Mouse (Mus musculus) hindbrain, embryonic 12.5 days (tissue): ENCODE results near the gene Nmt1. TPM values are rescaled to one million over a fixed set of nuclear protein-coding genes. Genes with fewer than 3 reads are reported as not detected.

ENCODE experiments used
- ATAC-seq: fragments of 200-750 bp; cut with Nextera tagmentation; 2 replicates; pipeline ENCODE4 v1.8.0; 2017; ENCODE audit warnings: moderate TSS enrichment; ENCODE audit not compliant: low FRiP score
- H3K27ac ChIP-seq: fragments of 300-500 bp; sonication (generic); 2 replicates; pipeline ENCODE4 v1.5.1; 2016; ENCODE audit warnings: mild to moderate bottlenecking
- H3K27me3 ChIP-seq: fragments of 300-500 bp; sonication (generic); 2 replicates; pipeline ENCODE4 v1.6.1; 2016; ENCODE audit warnings: mild to moderate bottlenecking
- H3K36me3 ChIP-seq: fragments of 300-500 bp; sonication (generic); 2 replicates; pipeline ENCODE4 v1.6.1; 2016; ENCODE audit warnings: mild to moderate bottlenecking
- H3K4me1 ChIP-seq: fragments of 300-500 bp; sonication (generic); 2 replicates; pipeline ENCODE4 v1.6.1; 2016
- H3K4me2 ChIP-seq: fragments of 300-500 bp; sonication (generic); replicated peaks from 2 replicates; pipeline ENCODE4 v1.6.1; 2016; ENCODE audit warnings: mild to moderate bottlenecking
- H3K4me3 ChIP-seq: fragments of 300-500 bp; sonication (generic); 2 replicates; pipeline ENCODE4 v1.5.1; 2016; ENCODE audit warnings: mild to moderate bottlenecking
- H3K9ac ChIP-seq: fragments of 300-500 bp; sonication (generic); 2 replicates; pipeline ENCODE4 v1.6.1; 2016; ENCODE audit warnings: mild to moderate bottlenecking, moderate library complexity
- H3K9me3 ChIP-seq: fragments of 300-500 bp; sonication (generic); replicated peaks from 2 replicates; pipeline ENCODE4 v1.6.1; 2016; ENCODE audit warnings: mild to moderate bottlenecking
- WGBS: fragments of 180-500 bp; shearing (Covaris S2); methylation state at CpG from one replicate; pipeline ENCODE4 v1.1.7; 2016; 5-methylcytosine and 5-hydroxymethylcytosine counted together
- polyA plus RNA-seq: library from polyadenylated mRNA; unstranded; fragments of >200 nt; fragmentation: Nextera tagmentation; extraction: Ambion mirVana; gene quantifications from 2 replicates; pipeline ENCODE4 v1.2.1, GENCODE M21; 2016

Gene Nmt1
- polyA plus RNA-seq, 1 experiment from 2014 or later = 40.3 TPM

- Histone ChIP-seq H3K4me2 (no peak overlapping the region), H3K9me3 (no peaks in the 10 kb centered on the region), H3K27me3 (peaks cover 7% of the 10 kb centered on the region; the same call in 1 of the 2 replicates), H3K27ac (no peak overlapping the region), H3K9ac (no peak overlapping the region), H3K36me3 (peaks cover 65% of the 10 kb centered on the region), H3K4me3 (no peak overlapping the region), H3K4me1 (peaks cover 49% of the 10 kb centered on the region)
- 95% methylated on average over 12 of the region's 12 CpGs for WGBS
- ATAC-seq = no peak
These were observed 30.8 kb upstream of the Nmt1 start for GRCm38 (mm10) chr11:102996991-102997770.

GRCm38 (mm10) chr11:102998254-102998576, 29.8 kb upstream of the Nmt1 start:
- peak overlapping the region; percentile 70 for H3K27ac ChIP-seq
- no peaks in the 10 kb centered on the region for H3K9me3 ChIP-seq
- no peak overlapping the region for H3K4me3 ChIP-seq
- H3K27me3 ChIP-seq = 0 out of 2 replicates have a peak, but pooled peaks cover 3% of the 10 kb centered on the region
- H3K4me1 ChIP-seq = peaks cover 45% of the 10 kb centered on the region
- no peak overlapping the region for H3K4me2 ChIP-seq
- ATAC-seq = no peak; the same call in 1 of the 2 replicates
- WGBS = 91% methylated on average over 7 of the region's 7 CpGs
- H3K36me3 ChIP-seq = peaks cover 66% of the 10 kb centered on the region
- 0 out of 2 replicates have a peak overlapping the region, but pooled peaks have one; percentile 18 for H3K9ac ChIP-seq

GRCm38 (mm10) chr11:102998577-102999316, 29.2 kb upstream of the Nmt1 start:
- H3K36me3 ChIP-seq = peaks cover 69% of the 10 kb centered on the region

GRCm38 (mm10) chr11:102999317-102999970, 28.5 kb upstream of the Nmt1 start:
- ATAC-seq = no peak
- 77% methylated on average over 14 of the region's 14 CpGs for WGBS
- Histone ChIP-seq H3K4me1 (peaks cover 36% of the 10 kb centered on the region), H3K9me3 (no peaks in the 10 kb centered on the region), H3K9ac (0 out of 2 replicates have a peak overlapping the region, but pooled peaks have one; percentile 44), H3K4me2 (no peak overlapping the region), H3K27ac (peak overlapping the region; percentile 70), H3K27me3 (no peaks in the 10 kb centered on the region), H3K4me3 (no peak overlapping the region), H3K36me3 (peaks cover 62% of the 10 kb centered on the region)

More at GRCm38 (mm10) chr11:102998577-102999316, 29.2 kb upstream of the Nmt1 start:
- Histone ChIP-seq H3K4me2 (no peak overlapping the region), H3K9ac (peak overlapping the region; percentile 44; the same call in 1 of the 2 replicates), H3K9me3 (no peaks in the 10 kb centered on the region), H3K4me1 (peaks cover 43% of the 10 kb centered on the region), H3K4me3 (no peak overlapping the region), H3K27me3 (0 out of 2 replicates have a peak, but pooled peaks cover 3% of the 10 kb centered on the region), H3K27ac (peak overlapping the region; percentile 70)
- 66% methylated on average over 14 of the region's 14 CpGs for WGBS
- peak; percentile 75 for ATAC-seq

GRCm38 (mm10) chr11:103000111-103000510, 27.9 kb upstream of the Nmt1 start:
- peaks cover 33% of the 10 kb centered on the region for H3K4me1 ChIP-seq
- H3K27me3 ChIP-seq = no peaks in the 10 kb centered on the region
- H3K27ac ChIP-seq = peak overlapping the region; percentile 70; the same call in 1 of the 2 replicates
- H3K4me3 ChIP-seq = no peak overlapping the region
- no peak for ATAC-seq
- no peaks in the 10 kb centered on the region for H3K9me3 ChIP-seq
- no peak overlapping the region for H3K4me2 ChIP-seq
- peaks cover 55% of the 10 kb centered on the region for H3K36me3 ChIP-seq
- H3K9ac ChIP-seq = no peak overlapping the region
- WGBS = 86% methylated on average over 16 of the region's 16 CpGs

- Histone ChIP-seq H3K36me3 (peaks cover 46% of the 10 kb centered on the region), H3K4me1 (peaks cover 33% of the 10 kb centered on the region)
- WGBS = 86% methylated on average over 5 of the region's 5 CpGs
These were observed 26.9 kb upstream of the Nmt1 start for GRCm38 (mm10) chr11:103001063-103001462.

GRCm38 (mm10) chr11:103003210-103003609, 24.8 kb upstream of the Nmt1 start:
- Histone ChIP-seq H3K9me3 (no peaks in the 10 kb centered on the region), H3K27me3 (no peaks in the 10 kb centered on the region), H3K4me1 (peaks cover 30% of the 10 kb centered on the region), H3K9ac (no peak overlapping the region), H3K36me3 (peaks cover 31% of the 10 kb centered on the region), H3K27ac (peak overlapping the region; percentile 30), H3K4me2 (no peak overlapping the region), H3K4me3 (no peak overlapping the region)
- WGBS = 59% methylated on average over 5 of the region's 5 CpGs
- no peak for ATAC-seq

More at GRCm38 (mm10) chr11:103001063-103001462, 26.9 kb upstream of the Nmt1 start:
- Histone ChIP-seq H3K4me2 (no peak overlapping the region), H3K4me3 (no peak overlapping the region), H3K27ac (no peak overlapping the region), H3K9me3 (no peaks in the 10 kb centered on the region), H3K27me3 (no peaks in the 10 kb centered on the region), H3K9ac (no peak overlapping the region)
- no peak for ATAC-seq

GRCm38 (mm10) chr11:103004852-103005251, 23.1 kb upstream of the Nmt1 start:
- Histone ChIP-seq H3K36me3 (peaks cover 18% of the 10 kb centered on the region), H3K9ac (no peak overlapping the region), H3K27ac (no peak overlapping the region), H3K4me2 (no peak overlapping the region), H3K9me3 (no peaks in the 10 kb centered on the region), H3K4me3 (no peak overlapping the region), H3K4me1 (peaks cover 16% of the 10 kb centered on the region), H3K27me3 (no peaks in the 10 kb centered on the region)
- no peak for ATAC-seq
- WGBS = 87% methylated on average over 1 of the region's 1 CpGs

GRCm38 (mm10) chr11:103005254-103005981, 22.6 kb upstream of the Nmt1 start:
- no peak for ATAC-seq
- Histone ChIP-seq H3K36me3 (peaks cover 13% of the 10 kb centered on the region), H3K4me3 (no peak overlapping the region), H3K27me3 (no peaks in the 10 kb centered on the region), H3K9ac (no peak overlapping the region), H3K4me1 (peaks cover 11% of the 10 kb centered on the region), H3K9me3 (no peaks in the 10 kb centered on the region), H3K4me2 (no peak overlapping the region), H3K27ac (no peak overlapping the region)
- WGBS = 89% methylated on average over 11 of the region's 11 CpGs

GRCm38 (mm10) chr11:103006286-103007000, 21.5 kb upstream of the Nmt1 start:
- H3K4me2 ChIP-seq = no peak overlapping the region
- H3K9ac ChIP-seq = no peak overlapping the region
- H3K27ac ChIP-seq = no peak overlapping the region
- peaks cover 6% of the 10 kb centered on the region for H3K4me1 ChIP-seq
- H3K36me3 ChIP-seq = peaks cover 16% of the 10 kb centered on the region
- no peaks in the 10 kb centered on the region for H3K27me3 ChIP-seq
- H3K9me3 ChIP-seq = no peaks in the 10 kb centered on the region
- no peak overlapping the region for H3K4me3 ChIP-seq
- WGBS = 91% methylated on average over 7 of the region's 7 CpGs
- ATAC-seq = no peak

- Histone ChIP-seq H3K4me3 (no peak overlapping the region), H3K9ac (no peak overlapping the region), H3K27ac (no peak overlapping the region), H3K4me2 (no peak overlapping the region), H3K27me3 (no peaks in the 10 kb centered on the region), H3K36me3 (peaks cover 16% of the 10 kb centered on the region), H3K9me3 (no peaks in the 10 kb centered on the region), H3K4me1 (peaks cover 6% of the 10 kb centered on the region)
- no peak for ATAC-seq
- 85% methylated on average over 6 of the region's 6 CpGs for WGBS
These were observed 21.0 kb upstream of the Nmt1 start for GRCm38 (mm10) chr11:103007001-103007340.
